Mouse (Mus musculus): ENCODE data around the gene Prr14. TPM values are rescaled to one million over a fixed set of nuclear protein-coding genes. Genes with fewer than 3 reads are reported as not detected.
"Not testable (repeated sequence)": the region's sequence is repeated elsewhere in the genome, so short reads cannot be mapped to it uniquely, and the experiment has no call there.

The Prr14 gene
- polyA plus RNA-seq, 1 experiment from 2014 or later = 31.5 TPM

- Histone ChIP-seq H3K4me1 (replicated peaks; ENCODE audit: control insufficient read depth, insufficient read depth, low read length) (peaks cover 9% of the 10 kb centered on the region), H3K4me3 (ENCODE audit: low read depth, low read length) (no peak overlapping the region), H3K27me3 (replicated peaks; ENCODE audit: control insufficient read depth, insufficient read depth, low read length) (no peaks in the 10 kb centered on the region), H3K36me3 (ENCODE audit: control insufficient read depth, insufficient read depth) (peaks cover 31% of the 10 kb centered on the region), H3K9me3 (ENCODE audit: control insufficient read depth) (no peaks in the 10 kb centered on the region), H3K9ac (ENCODE audit: low read depth, low read length) (no peak overlapping the region), H3K4me2 (replicated peaks; ENCODE audit: low read depth) (no peak overlapping the region), H3K27ac (ENCODE audit: low read depth, low read length) (no peak overlapping the region)
- TF ChIP-seq CTCF (IDR thresholded peaks at IDR 0.05; ENCODE audit: low read depth) = no peak
- no peak for ATAC-seq
- WGBS = 95% methylated on average over 2 of the region's 2 CpGs
These were observed 6.4 kb upstream of the Prr14 start for GRCm38 (mm10) chr7:127453056-127453455.

DNA sequence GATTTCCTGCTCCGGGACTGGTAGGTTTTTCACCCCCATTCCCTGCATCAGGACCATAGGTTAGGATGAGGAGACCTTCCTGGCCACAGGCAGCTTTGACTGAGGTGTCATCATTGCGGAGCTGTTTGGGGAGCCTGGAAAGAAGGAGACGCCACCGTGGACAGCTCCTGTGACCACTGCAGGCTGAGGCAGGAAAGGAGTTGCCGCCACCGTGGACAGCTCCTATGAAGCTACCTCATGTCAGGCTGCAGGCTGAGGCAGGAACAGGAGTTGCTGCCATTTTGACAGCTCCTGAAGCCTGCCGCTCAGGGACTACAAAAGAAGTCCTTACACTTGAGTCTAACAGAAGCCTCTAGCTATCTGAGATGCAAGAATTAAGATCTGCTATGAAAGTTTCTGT, 4.5 kb upstream of the Prr14 start:
- H3K9me3 ChIP-seq (ENCODE audit: control insufficient read depth) = no peaks in the 10 kb centered on the region
- peaks cover 37% of the 10 kb centered on the region for H3K36me3 ChIP-seq (ENCODE audit: control insufficient read depth, insufficient read depth)
- no peak overlapping the region for H3K9ac ChIP-seq (ENCODE audit: low read depth, low read length)
- WGBS = 85% methylated on average over 7 of the region's 7 CpGs
- no peak for TF ChIP-seq CTCF (IDR thresholded peaks at IDR 0.05; ENCODE audit: low read depth)
- peaks cover 3% of the 10 kb centered on the region for H3K4me1 ChIP-seq (replicated peaks; ENCODE audit: control insufficient read depth, insufficient read depth, low read length)
- H3K4me3 ChIP-seq (ENCODE audit: low read depth, low read length) = no peak overlapping the region
- no peak for ATAC-seq
- no peak overlapping the region for H3K4me2 ChIP-seq (replicated peaks; ENCODE audit: low read depth)
- H3K27me3 ChIP-seq (replicated peaks; ENCODE audit: control insufficient read depth, insufficient read depth, low read length) = no peaks in the 10 kb centered on the region
- no peak overlapping the region for H3K27ac ChIP-seq (ENCODE audit: low read depth, low read length)

GRCm38 (mm10) chr7:127458371-127459122, 864 bp upstream of the Prr14 start:
- H3K36me3 ChIP-seq (ENCODE audit: control insufficient read depth, insufficient read depth) = peaks cover 27% of the 10 kb centered on the region
- not testable (repeated sequence) for H3K27ac ChIP-seq (ENCODE audit: low read depth, low read length); H3K4me2 ChIP-seq (replicated peaks; ENCODE audit: low read depth); H3K9me3 ChIP-seq (ENCODE audit: control insufficient read depth); H3K4me1 ChIP-seq (replicated peaks; ENCODE audit: control insufficient read depth, insufficient read depth, low read length); H3K9ac ChIP-seq (ENCODE audit: low read depth, low read length); H3K4me3 ChIP-seq (ENCODE audit: low read depth, low read length); ATAC-seq; H3K27me3 ChIP-seq (replicated peaks; ENCODE audit: control insufficient read depth, insufficient read depth, low read length)
- WGBS = 83% methylated on average over 3 of the region's 3 CpGs

DNA sequence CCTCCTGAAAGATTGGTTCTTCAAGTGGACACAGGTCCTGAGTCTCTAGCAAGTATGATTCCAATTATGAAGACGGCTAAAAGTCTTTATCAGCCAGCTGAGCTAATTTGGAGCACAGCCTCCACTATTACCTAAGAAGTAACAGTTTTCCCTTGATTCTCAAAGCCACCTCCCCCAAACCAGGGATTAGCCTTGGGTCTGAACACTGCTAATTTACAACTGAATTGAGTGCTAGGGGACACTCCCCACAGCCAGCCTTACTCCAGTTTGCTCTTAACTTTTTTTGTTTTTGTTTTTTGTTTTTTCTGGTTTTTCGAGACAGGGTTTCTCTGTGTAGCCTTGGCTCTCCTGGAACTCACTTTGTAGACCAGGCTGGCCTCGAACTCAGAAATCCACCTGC, 5.8 kb downstream of the Prr14 start:
- WGBS = 93% methylated on average over 3 of the region's 3 CpGs

GRCm38 (mm10) chr7:127465670-127466069, 6.3 kb downstream of the Prr14 start:
- not testable (repeated sequence) for H3K4me3 ChIP-seq (ENCODE audit: low read depth, low read length); H3K9me3 ChIP-seq (ENCODE audit: control insufficient read depth); H3K4me1 ChIP-seq (replicated peaks; ENCODE audit: control insufficient read depth, insufficient read depth, low read length); H3K27ac ChIP-seq (ENCODE audit: low read depth, low read length); H3K27me3 ChIP-seq (replicated peaks; ENCODE audit: control insufficient read depth, insufficient read depth, low read length); H3K4me2 ChIP-seq (replicated peaks; ENCODE audit: low read depth); ATAC-seq; H3K9ac ChIP-seq (ENCODE audit: low read depth, low read length)
- peaks cover 25% of the 10 kb centered on the region for H3K36me3 ChIP-seq (ENCODE audit: control insufficient read depth, insufficient read depth)
- WGBS = 91% methylated on average over 2 of the region's 2 CpGs

More for the DNA sequence above, 5.8 kb downstream of the Prr14 start:
- no peaks in the 10 kb centered on the region for H3K27me3 ChIP-seq (replicated peaks; ENCODE audit: control insufficient read depth, insufficient read depth, low read length)
- H3K9ac ChIP-seq (ENCODE audit: low read depth, low read length) = no peak overlapping the region
- no peak for TF ChIP-seq CTCF (IDR thresholded peaks at IDR 0.05; ENCODE audit: low read depth)
- no peak for ATAC-seq
- H3K4me2 ChIP-seq (replicated peaks; ENCODE audit: low read depth) = no peak overlapping the region
- H3K27ac ChIP-seq (ENCODE audit: low read depth, low read length) = no peak overlapping the region
- H3K9me3 ChIP-seq (ENCODE audit: control insufficient read depth) = no peaks in the 10 kb centered on the region
- H3K36me3 ChIP-seq (ENCODE audit: control insufficient read depth, insufficient read depth) = peaks cover 25% of the 10 kb centered on the region
- H3K4me3 ChIP-seq (ENCODE audit: low read depth, low read length) = no peak overlapping the region
- no peaks in the 10 kb centered on the region for H3K4me1 ChIP-seq (replicated peaks; ENCODE audit: control insufficient read depth, insufficient read depth, low read length)

DNA sequence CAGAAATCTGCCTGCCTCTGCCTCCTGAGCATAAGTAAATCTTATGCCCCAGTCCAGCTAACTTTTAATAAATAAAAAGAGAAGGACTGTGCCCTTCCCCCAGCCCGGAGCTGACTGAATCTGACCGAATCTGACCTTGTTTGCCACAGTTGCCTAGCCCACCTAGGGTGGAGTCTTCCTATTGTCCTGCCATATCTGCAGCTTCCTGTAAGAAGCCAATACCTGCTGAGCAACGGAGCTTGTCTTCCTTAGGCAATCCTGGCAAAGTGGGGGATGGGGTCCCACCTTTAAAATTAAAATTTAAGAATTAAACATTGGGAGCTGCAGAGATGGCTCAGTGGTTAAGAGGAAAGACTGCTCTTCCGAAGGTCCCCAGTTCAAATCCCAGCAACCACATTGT, 7.2 kb downstream of the Prr14 start:
- Histone ChIP-seq H3K27ac (ENCODE audit: low read depth, low read length) (no peak overlapping the region), H3K4me3 (ENCODE audit: low read depth, low read length) (no peak overlapping the region), H3K9ac (ENCODE audit: low read depth, low read length) (no peak overlapping the region), H3K4me1 (replicated peaks; ENCODE audit: control insufficient read depth, insufficient read depth, low read length) (no peaks in the 10 kb centered on the region), H3K9me3 (ENCODE audit: control insufficient read depth) (no peaks in the 10 kb centered on the region), H3K36me3 (ENCODE audit: control insufficient read depth, insufficient read depth) (peaks cover 25% of the 10 kb centered on the region), H3K27me3 (replicated peaks; ENCODE audit: control insufficient read depth, insufficient read depth, low read length) (no peaks in the 10 kb centered on the region), H3K4me2 (replicated peaks; ENCODE audit: low read depth) (no peak overlapping the region)
- 95% methylated on average over 4 of the region's 4 CpGs for WGBS
- no peak for TF ChIP-seq CTCF (IDR thresholded peaks at IDR 0.05; ENCODE audit: low read depth)
- no peak for ATAC-seq

Measured in intestine, postnatal 0 days (tissue).